Mouse (Mus musculus): ENCODE data around the gene Gm20388. TPM values are rescaled to one million over a fixed set of nuclear protein-coding genes. Genes with fewer than 3 reads are reported as not detected.

Gene Gm20388
- total RNA-seq, 1 experiment: 27.0 TPM

DNA sequence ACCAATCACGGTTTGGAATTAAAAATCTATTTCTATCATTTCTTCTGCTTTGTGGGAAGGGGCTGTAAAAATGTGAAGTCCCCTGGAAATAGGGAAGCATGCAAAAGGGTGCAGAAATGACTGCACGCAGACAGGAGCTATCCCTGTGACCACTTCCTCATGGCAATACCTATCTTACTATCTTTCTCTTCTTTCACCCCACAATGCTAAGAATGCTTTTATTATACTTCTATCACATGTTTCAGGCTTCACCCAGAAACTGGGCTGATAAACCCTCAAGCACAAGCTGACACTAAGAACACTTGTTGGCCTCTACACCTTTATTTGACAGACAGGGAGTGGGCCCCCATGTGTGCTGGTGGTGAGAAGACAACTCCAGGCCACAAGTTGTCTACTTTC lies 3021.9 kb downstream of the Gm20388 start:
- TF ChIP-seq ZNF384 (IDR thresholded peaks at IDR 0.05; ENCODE audit: low read depth, low read length) (no peak), HCFC1 (IDR thresholded peaks at IDR 0.05; ENCODE audit: borderline replicate concordance, insufficient read depth, low read length) (no peak)
- DNase-seq (ENCODE audit: low read depth, low spot score): no peak
- H3K27ac ChIP-seq (ENCODE audit: insufficient read depth, low read depth, low read length, poor library complexity, severe bottlenecking): no peak overlapping the region
- H3K36me3 ChIP-seq (ENCODE audit: control insufficient read depth, insufficient read depth, low read length, poor library complexity, severe bottlenecking): peaks cover 2% of the 10 kb centered on the region; the same call in 1 of the 2 replicates
- peaks cover 0 to 2% of the 10 kb centered on the region in 2 experiments; a peak in 1 of 4 replicates for H3K4me1 ChIP-seq (ENCODE audit: control insufficient read depth in 2 of 2, insufficient read depth in 2 of 2, low read length in 2 of 2, poor library complexity in 1 of 2)
- H3K9ac ChIP-seq (ENCODE audit: insufficient read depth, low read depth, low read length, poor library complexity, severe bottlenecking): no peak overlapping the region
- in situ Hi-C loops (cut with MboI; ENCODE audit: low sequenced_read_pairs in 2 of 2, unreplicated experiment in 2 of 2): no loop called here
- H3K9me3 ChIP-seq (ENCODE audit: control insufficient read depth, insufficient read depth, low read depth, low read length): no peaks in the 10 kb centered on the region
- no peak overlapping the region for H3K4me3 ChIP-seq (ENCODE audit: insufficient read depth in 1 of 2, low read depth in 1 of 2, low read length in 2 of 2, poor library complexity in 1 of 2, severe bottlenecking in 1 of 2)

DNA sequence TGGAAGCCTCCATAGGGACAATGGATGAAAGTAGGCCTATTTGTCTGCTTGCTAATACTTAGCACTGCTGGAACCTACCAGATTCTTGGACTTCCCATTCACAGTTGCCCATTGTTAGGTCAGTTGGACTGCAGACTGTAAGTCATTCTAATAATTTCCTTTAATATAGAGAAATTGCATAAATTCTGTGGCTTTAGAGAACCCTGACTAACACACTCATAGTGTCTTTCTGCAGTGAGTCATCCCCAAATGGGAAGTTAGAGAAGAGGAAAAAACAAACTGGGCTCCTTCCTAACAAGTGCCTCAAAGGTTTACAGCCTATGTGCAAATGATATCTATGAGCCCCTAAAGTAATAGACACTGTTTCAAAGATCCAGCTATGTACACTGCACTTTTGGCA lies 3023.3 kb downstream of the Gm20388 start:
- in situ Hi-C loops (cut with MboI; ENCODE audit: low sequenced_read_pairs in 2 of 2, unreplicated experiment in 2 of 2): no loop called here

DNA sequence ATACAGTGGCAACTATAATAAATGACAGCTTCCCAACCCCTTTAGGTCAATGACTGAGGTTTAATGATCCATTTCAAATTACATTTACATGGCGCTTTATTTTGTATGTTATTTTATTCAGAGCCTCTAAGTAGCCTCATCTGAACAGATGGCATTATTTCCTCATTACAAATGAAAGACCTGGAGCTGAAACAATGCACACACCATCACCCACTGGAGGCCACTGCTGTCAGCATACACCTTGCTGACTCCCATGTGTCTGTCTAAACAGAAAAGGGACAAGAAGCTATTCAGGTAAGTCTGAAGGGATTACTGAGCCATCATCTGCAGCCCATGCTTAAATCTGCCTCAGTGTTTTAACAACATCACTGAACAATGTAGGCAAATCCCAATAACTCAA lies 3024.5 kb downstream of the Gm20388 start:
- in situ Hi-C loops (cut with MboI; ENCODE audit: low sequenced_read_pairs in 2 of 2, unreplicated experiment in 2 of 2): no loop called here
- Histone ChIP-seq H3K4me1 (ENCODE audit: control insufficient read depth in 2 of 2, insufficient read depth in 2 of 2, low read length in 2 of 2, poor library complexity in 1 of 2) (peaks cover 0 to 7% of the 10 kb centered on the region in 2 experiments; a peak in 1 of 4 replicates), H3K36me3 (ENCODE audit: control insufficient read depth, insufficient read depth, low read length, poor library complexity, severe bottlenecking) (no peaks in the 10 kb centered on the region; the same call in 1 of the 2 replicates), H3K9me3 (ENCODE audit: control insufficient read depth, insufficient read depth, low read depth, low read length) (no peaks in the 10 kb centered on the region), H3K4me3 (ENCODE audit: insufficient read depth in 1 of 2, low read depth in 1 of 2, low read length in 2 of 2, poor library complexity in 1 of 2, severe bottlenecking in 1 of 2) (no peak overlapping the region), H3K27ac (ENCODE audit: insufficient read depth, low read depth, low read length, poor library complexity, severe bottlenecking) (no peak overlapping the region), H3K9ac (ENCODE audit: insufficient read depth, low read depth, low read length, poor library complexity, severe bottlenecking) (no peak overlapping the region)
- no peak for TF ChIP-seq MAFK (IDR thresholded peaks at IDR 0.05; ENCODE audit: insufficient read depth, low read depth, low read length)
- no peak for TF ChIP-seq ZC3H11A (IDR thresholded peaks at IDR 0.05; ENCODE audit: borderline replicate concordance, low read depth, low read length)
- no peak for TF ChIP-seq ZNF384 (IDR thresholded peaks at IDR 0.05; ENCODE audit: low read depth, low read length)
- DNase-seq (ENCODE audit: low read depth, low spot score): no peak

More for the DNA sequence above, 3023.3 kb downstream of the Gm20388 start:
- no peak for TF ChIP-seq MAFK (IDR thresholded peaks at IDR 0.05; ENCODE audit: insufficient read depth, low read depth, low read length)
- no peak for TF ChIP-seq HCFC1 (IDR thresholded peaks at IDR 0.05; ENCODE audit: borderline replicate concordance, insufficient read depth, low read length)
- no peak for TF ChIP-seq ZNF384 (IDR thresholded peaks at IDR 0.05; ENCODE audit: low read depth, low read length)
- no peak for TF ChIP-seq CHD2 (IDR thresholded peaks at IDR 0.05; ENCODE audit: low read depth, low read length)
- TF ChIP-seq ZC3H11A (IDR thresholded peaks at IDR 0.05; ENCODE audit: borderline replicate concordance, low read depth, low read length): no peak
- H3K9me3 ChIP-seq (ENCODE audit: control insufficient read depth, insufficient read depth, low read depth, low read length): no peaks in the 10 kb centered on the region
- DNase-seq (ENCODE audit: low read depth, low spot score): no peak
- H3K27ac ChIP-seq (ENCODE audit: insufficient read depth, low read depth, low read length, poor library complexity, severe bottlenecking): no peak overlapping the region
- H3K9ac ChIP-seq (ENCODE audit: insufficient read depth, low read depth, low read length, poor library complexity, severe bottlenecking): no peak overlapping the region
- H3K4me3 ChIP-seq (ENCODE audit: insufficient read depth in 1 of 2, low read depth in 1 of 2, low read length in 2 of 2, poor library complexity in 1 of 2, severe bottlenecking in 1 of 2): no peak overlapping the region
- H3K4me1 ChIP-seq (ENCODE audit: control insufficient read depth in 2 of 2, insufficient read depth in 2 of 2, low read length in 2 of 2, poor library complexity in 1 of 2): peaks cover 0 to 2% of the 10 kb centered on the region in 2 experiments; a peak in 1 of 4 replicates
- H3K36me3 ChIP-seq (ENCODE audit: control insufficient read depth, insufficient read depth, low read length, poor library complexity, severe bottlenecking): peaks cover under 1% of the 10 kb centered on the region; the same call in 1 of the 2 replicates

DNA sequence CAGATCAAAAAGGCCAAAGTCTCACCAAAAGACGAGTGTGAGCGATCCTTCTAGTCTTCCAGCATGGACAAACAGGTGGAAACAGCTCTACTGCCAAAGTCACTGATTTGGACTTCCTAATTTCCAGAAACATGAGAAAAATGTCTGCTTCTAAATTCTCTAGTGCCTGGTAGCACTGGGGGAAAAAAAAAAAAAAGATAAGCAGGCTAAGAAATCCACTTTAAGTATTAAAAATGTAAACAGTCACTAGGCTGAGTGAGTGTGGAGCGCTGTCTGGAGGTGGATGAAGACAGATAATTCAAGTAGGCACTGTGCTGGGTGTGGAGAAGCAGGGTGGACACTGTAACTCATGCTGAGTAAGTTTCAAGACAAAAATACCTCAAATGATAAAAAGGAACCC lies 3025.3 kb downstream of the Gm20388 start:
- Histone ChIP-seq H3K9ac (ENCODE audit: insufficient read depth, low read depth, low read length, poor library complexity, severe bottlenecking) (no peak overlapping the region), H3K9me3 (ENCODE audit: control insufficient read depth, insufficient read depth, low read depth, low read length) (no peaks in the 10 kb centered on the region), H3K4me3 (ENCODE audit: insufficient read depth in 1 of 2, low read depth in 1 of 2, low read length in 2 of 2, poor library complexity in 1 of 2, severe bottlenecking in 1 of 2) (no peak overlapping the region), H3K36me3 (ENCODE audit: control insufficient read depth, insufficient read depth, low read length, poor library complexity, severe bottlenecking) (no peaks in the 10 kb centered on the region; the same call in none of the 2 replicates), H3K27ac (ENCODE audit: insufficient read depth, low read depth, low read length, poor library complexity, severe bottlenecking) (no peak overlapping the region), H3K4me1 (ENCODE audit: control insufficient read depth in 2 of 2, insufficient read depth in 2 of 2, low read length in 2 of 2, poor library complexity in 1 of 2) (peaks cover 0 to 7% of the 10 kb centered on the region in 2 experiments; a peak in 1 of 4 replicates)
- DNase-seq (ENCODE audit: low read depth, low spot score): no peak
- TF ChIP-seq ZC3H11A (IDR thresholded peaks at IDR 0.05; ENCODE audit: borderline replicate concordance, low read depth, low read length) (no peak), HCFC1 (IDR thresholded peaks at IDR 0.05; ENCODE audit: borderline replicate concordance, insufficient read depth, low read length) (no peak), ZNF384 (IDR thresholded peaks at IDR 0.05; ENCODE audit: low read depth, low read length) (peak; percentile 81), MAFK (IDR thresholded peaks at IDR 0.05; ENCODE audit: insufficient read depth, low read depth, low read length) (no peak), CHD2 (IDR thresholded peaks at IDR 0.05; ENCODE audit: low read depth, low read length) (no peak)
- in situ Hi-C loops (cut with MboI; ENCODE audit: low sequenced_read_pairs in 2 of 2, unreplicated experiment in 2 of 2): no loop called here

DNA sequence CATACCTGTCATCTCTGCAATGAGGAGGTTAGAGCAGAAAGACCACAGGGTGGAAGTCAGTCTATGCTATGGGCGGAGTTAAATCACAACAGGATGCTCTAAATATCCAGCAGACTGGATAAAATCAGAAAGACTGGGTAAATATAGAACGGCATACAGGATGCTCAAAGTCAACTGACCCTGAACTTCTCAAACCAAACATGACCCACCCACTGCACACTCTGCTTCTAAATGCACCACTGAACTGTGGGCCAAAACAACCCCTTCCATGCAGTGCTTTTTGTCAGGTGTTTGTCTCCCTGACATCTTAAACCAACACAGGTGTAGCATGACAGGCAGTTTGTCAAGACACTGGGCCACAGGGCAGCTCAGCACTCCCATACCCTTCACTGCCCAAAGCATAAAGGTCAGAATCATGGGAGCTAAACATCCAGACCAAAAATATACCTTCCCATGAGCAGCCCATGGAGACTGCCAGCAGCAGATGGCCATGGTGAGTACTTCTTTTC lies 3027.0 kb downstream of the Gm20388 start:
- TF ChIP-seq CHD2 (IDR thresholded peaks at IDR 0.05; ENCODE audit: low read depth, low read length) (no peak), HCFC1 (IDR thresholded peaks at IDR 0.05; ENCODE audit: borderline replicate concordance, insufficient read depth, low read length) (no peak), MAFK (IDR thresholded peaks at IDR 0.05; ENCODE audit: insufficient read depth, low read depth, low read length) (no peak), ZNF384 (IDR thresholded peaks at IDR 0.05; ENCODE audit: low read depth, low read length) (no peak), ZC3H11A (IDR thresholded peaks at IDR 0.05; ENCODE audit: borderline replicate concordance, low read depth, low read length) (no peak)
- Histone ChIP-seq H3K36me3 (ENCODE audit: control insufficient read depth, insufficient read depth, low read length, poor library complexity, severe bottlenecking) (no peaks in the 10 kb centered on the region; the same call in none of the 2 replicates), H3K9ac (ENCODE audit: insufficient read depth, low read depth, low read length, poor library complexity, severe bottlenecking) (no peak overlapping the region), H3K9me3 (ENCODE audit: control insufficient read depth, insufficient read depth, low read depth, low read length) (no peaks in the 10 kb centered on the region), H3K27ac (ENCODE audit: insufficient read depth, low read depth, low read length, poor library complexity, severe bottlenecking) (no peak overlapping the region), H3K4me1 (ENCODE audit: control insufficient read depth in 2 of 2, insufficient read depth in 2 of 2, low read length in 2 of 2, poor library complexity in 1 of 2) (peaks cover 0 to 7% of the 10 kb centered on the region in 2 experiments; a peak in 1 of 4 replicates), H3K4me3 (ENCODE audit: insufficient read depth in 1 of 2, low read depth in 1 of 2, low read length in 2 of 2, poor library complexity in 1 of 2, severe bottlenecking in 1 of 2) (no peak overlapping the region)
- DNase-seq (ENCODE audit: low read depth, low spot score): no peak
- in situ Hi-C loops (cut with MboI; ENCODE audit: low sequenced_read_pairs in 2 of 2, unreplicated experiment in 2 of 2): no loop called here
